Mouse (Mus musculus) right cerebral cortex, postnatal 25 days (tissue): ENCODE data around the gene Ddx10.
"Not testable (repeated sequence)": the region's sequence is repeated elsewhere in the genome, so short reads cannot be mapped to it uniquely, and the experiment has no call there.

Source experiments
- DNase-seq: peaks from one replicate; pipeline ENCODE4 v3.0.0; 2022

The Ddx10 gene

DNA sequence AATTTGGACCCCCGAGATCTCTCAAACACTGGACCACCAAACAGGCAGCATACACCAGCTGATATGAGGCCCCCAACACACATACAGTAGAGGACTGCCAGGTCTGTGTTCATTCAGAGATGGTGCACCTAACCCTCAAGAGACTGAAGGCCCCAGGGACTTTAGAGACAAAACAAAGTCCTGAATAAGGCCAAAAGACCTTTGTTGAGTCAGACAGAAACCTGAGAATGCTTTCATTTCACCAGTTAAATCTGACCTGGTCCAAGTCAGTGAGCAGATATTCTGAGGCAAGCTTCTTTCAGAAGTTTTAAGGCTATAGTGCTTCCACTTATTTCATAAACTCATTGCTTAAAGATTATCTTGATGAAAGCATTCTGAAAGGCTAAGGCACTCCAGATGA is 105.4 kb downstream of the Ddx10 start:
- not testable (repeated sequence) for DNase-seq

GRCm38 (mm10) chr9:53140610-53141165 is 107.2 kb downstream of the Ddx10 start:
- no peak for DNase-seq

DNA sequence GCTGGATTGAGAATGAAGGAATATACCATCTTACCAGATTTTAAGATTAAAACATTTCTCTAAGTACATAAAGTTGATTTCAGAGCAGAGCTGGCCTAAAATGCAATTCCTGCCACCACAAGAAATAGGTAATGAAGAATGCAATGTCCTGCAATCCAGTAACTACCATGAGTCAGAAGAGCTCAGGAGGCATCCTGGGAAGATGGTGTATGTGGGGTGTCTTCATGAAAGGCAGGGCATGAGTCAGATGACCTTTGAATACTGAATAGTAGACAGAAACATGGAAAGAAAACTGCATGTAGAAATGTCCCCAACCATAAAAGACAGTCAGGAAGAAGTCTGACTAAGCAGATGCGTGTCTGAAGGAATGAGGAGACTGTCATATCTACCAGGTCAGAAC is 115.0 kb downstream of the Ddx10 start:
- no peak for DNase-seq

- DNase-seq: no peak
Observed at GRCm38 (mm10) chr9:53130460-53130859, 117.4 kb downstream of the Ddx10 start.

DNA sequence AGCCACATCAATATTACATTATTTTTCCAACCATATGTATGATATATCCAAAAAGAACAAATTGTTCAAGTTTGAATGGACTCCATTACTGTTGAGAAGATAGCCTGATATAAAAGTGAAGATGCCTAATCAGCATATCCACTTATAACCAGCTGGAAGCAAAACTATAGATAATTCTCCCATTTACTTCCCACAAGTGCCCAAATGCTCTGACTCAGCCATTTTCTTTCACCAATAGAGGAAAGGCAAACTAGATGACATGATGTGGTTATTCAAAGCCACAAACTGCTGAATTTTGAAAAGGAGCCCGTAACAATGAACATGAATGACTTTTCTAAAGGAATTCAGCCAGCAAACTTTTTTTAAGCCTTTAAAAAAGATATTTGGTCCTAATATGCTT is 146.8 kb downstream of the Ddx10 start:
- no peak for DNase-seq

DNA sequence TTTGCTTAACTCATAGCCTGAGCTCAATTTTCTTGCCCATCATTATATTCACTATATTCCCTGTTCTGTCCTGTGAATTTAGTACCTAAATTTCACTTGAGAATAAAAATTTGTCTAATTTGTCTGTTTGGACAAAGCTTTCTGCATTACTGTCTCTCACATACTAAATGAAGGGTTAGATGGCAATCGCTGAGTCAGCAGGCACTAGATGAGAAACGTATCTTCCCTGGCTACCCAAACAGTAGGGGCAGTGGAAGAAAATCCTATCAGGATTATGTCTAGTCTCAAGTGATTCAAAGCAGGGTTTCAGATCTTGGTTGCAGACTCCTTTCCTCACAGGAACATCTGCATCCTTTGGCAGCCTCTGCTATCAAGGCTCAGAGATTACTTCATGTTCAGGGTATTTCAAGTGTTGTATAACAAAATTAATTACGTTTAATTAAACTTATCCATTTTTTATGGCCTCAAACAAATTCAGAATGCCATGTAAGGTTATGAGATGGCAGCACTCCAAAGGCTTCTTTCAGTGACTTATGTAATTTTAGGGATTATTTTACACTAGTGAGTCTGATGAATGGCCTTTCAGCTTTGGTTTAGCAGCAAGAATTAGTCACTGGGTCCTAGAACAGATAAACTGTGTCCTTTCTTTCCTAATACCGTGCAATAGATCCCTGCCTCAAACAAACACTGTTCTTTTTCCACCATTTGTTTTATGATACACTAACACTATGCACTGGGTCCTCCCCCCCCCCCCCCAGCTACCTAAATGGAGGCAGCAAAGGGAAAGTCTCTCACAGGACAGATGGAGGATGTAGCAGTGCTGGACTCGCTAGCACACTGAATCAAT is 152.3 kb downstream of the Ddx10 start:
- DNase-seq: no peak

GRCm38 (mm10) chr9:53094536-53094935 is 153.3 kb downstream of the Ddx10 start:
- DNase-seq: no peak

GRCm38 (mm10) chr9:53077626-53078025 is 170.2 kb downstream of the Ddx10 start:
- no peak for DNase-seq

GRCm38 (mm10) chr9:53075931-53076330 is 171.9 kb downstream of the Ddx10 start:
- no peak for DNase-seq

DNA sequence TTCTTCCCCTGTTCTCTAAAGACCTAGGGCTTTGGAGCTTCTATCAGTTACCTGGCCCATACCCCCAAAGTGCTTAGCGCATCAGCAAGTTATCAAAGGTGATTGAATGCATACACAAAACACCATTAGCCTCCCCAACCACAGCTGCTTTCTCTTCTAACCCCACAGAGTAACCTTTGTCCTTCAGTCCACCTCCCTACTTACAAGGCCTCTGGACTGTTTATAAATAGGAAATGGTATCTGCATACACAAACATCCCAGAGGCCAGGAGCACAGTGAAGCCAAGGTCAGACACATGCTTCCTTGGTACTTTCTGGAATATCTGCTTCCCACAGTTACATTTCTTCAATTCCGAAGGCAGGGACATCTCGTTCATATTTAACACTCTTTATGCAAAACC is 173.4 kb downstream of the Ddx10 start:
- DNase-seq: no peak

- no peak for DNase-seq
Observed at GRCm38 (mm10) chr9:53073576-53074112, 174.2 kb downstream of the Ddx10 start.

GRCm38 (mm10) chr9:53072088-53072487 is 175.8 kb downstream of the Ddx10 start:
- no peak for DNase-seq

GRCm38 (mm10) chr9:53070875-53071524 is 176.9 kb downstream of the Ddx10 start:
- DNase-seq: no peak

DNA sequence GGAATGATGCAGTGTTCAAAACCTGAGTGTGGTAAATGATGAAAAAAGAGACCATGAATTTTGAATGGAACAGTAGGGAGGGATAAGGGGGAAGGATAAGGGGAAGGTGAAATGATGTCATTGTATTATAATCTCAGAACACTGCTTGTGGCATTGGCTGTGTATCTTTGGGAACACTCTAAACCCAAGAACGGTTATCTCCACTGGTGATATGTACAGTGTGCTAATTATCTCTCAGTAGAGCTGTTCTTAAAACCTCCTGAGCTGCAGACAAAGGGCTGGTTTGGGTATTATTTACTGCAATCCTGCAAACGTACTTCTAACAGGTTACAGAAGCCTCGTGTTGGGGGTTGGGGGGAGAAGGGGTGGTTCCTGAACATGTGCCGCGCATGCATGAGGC is 179.7 kb downstream of the Ddx10 start:
- no peak for DNase-seq

GRCm38 (mm10) chr9:53066428-53066827 is 181.4 kb downstream of the Ddx10 start:
- DNase-seq: no peak

- no peak for DNase-seq
Observed at GRCm38 (mm10) chr9:53065028-53065427, 182.8 kb downstream of the Ddx10 start.

DNA sequence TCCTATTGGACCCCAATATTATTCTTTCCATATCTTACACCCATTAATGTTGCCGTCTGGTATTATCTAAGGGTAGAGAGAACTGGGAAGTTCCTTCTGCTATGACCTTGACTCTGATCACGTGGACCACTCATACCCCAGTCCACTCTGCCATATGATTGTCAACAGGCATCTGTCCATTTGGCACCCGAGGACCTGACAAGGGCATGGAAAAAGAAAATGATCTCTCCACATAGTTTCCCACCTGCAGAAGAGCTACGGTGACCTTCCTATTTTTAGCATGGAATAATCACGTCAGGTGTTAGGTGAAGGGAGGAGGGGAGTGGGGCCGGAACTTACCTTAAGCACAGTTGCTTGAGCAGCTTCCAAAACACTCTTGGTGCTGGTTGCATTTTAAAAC is 183.3 kb downstream of the Ddx10 start:
- DNase-seq: no peak

DNA sequence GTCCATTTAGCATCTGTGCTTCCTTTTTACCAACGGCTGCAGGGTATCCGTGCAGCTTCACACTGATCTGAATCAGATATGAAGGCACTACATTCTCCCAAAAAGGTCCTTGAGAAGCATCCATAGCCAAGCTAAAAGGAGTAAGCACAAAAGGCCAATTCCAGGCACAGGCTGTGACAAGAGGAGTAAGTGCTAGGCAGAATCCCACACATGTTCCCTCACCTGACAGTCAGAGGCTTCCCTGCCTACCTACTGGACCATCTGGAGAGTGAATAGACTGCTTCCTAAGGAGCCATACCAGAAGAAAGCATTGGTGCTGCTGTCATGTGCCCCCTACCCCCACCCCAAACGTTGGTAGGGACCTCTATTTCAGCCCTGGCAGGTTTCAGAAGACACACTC is 192.5 kb downstream of the Ddx10 start:
- no peak for DNase-seq
